ENCODE assay signal across 14 mouse cellular contexts in the genomic region with DNA sequence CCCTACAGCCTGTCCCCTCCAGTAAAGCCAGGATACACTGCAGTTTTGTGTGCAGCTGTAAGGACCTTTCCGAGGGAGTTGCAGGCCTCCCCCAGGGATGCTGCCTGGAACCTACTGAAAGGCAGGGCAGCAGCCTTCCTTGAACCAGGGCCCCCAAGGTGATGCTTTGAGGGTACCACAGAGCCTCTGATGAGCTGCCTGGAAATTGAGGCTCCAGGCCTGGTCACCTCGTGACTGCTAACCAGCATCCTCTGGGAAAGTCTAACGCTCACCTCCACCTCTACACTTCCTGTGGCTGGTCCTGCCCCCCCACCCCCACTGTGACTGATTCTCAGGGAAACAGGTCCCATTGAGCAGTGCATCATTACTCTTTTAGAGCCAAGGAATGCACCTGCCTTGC. TPM values are rescaled to one million over a fixed set of nuclear protein-coding genes. Genes with fewer than 3 reads are reported as not detected.
DNase-seq lines count a peak whose midpoint lies in the region; ATAC-seq and TF ChIP-seq lines count a peak whose summit lies in the region.
"Had no signal": no experiment of that assay in that cellular context is flagged by ENCODE, and none has a peak within 500 bp of the region (broad histone marks: within the 10 kb centered on the region; RNA-seq: fewer than 3 reads in every experiment).

No protein-coding gene starts in this region.

- no peak for ATAC-seq in hindbrain, embryonic 12.5 days (ENCODE audit: low FRiP score)
- no peak for ATAC-seq in midbrain, embryonic 15.5 days (replicated peaks)
- no peak for ATAC-seq in lung, postnatal 0 days
- ATAC-seq: inflammation-experienced regulatory T-cells, adult 6 months had no signal

- TF ChIP-seq EP300 in lung, postnatal 0 days (IDR thresholded peaks at IDR 0.05), result no peak

- TF ChIP-seq POLR2A in cerebellum, adult 2 months (IDR thresholded peaks at IDR 0.05; ENCODE audit: borderline replicate concordance, insufficient read depth, low read length), result no peak
- no peak for TF ChIP-seq POLR2A in cortical plate, adult 2 months (IDR thresholded peaks at IDR 0.05; ENCODE audit: extremely low read depth, insufficient read depth, low read length)

- H3K9ac ChIP-seq in hindbrain, embryonic 12.5 days, result peak overlapping the region; percentile 9
- peak overlapping the region; percentile 13; the same call in 1 of the 2 replicates for H3K9ac ChIP-seq in midbrain, embryonic 15.5 days
- H3K9ac ChIP-seq in lung, postnatal 0 days (replicated peaks; ENCODE audit: low read depth), result no peak overlapping the region
- H3K9ac ChIP-seq: heart, embryonic 15.5 days; liver, embryonic 15.5 days had no signal

- 5% methylated on average over 3 of the region's 3 CpGs for WGBS in cerebellum, adult 2 months
- 60% methylated on average over 3 of the region's 3 CpGs for WGBS in hindbrain, embryonic 12.5 days
- WGBS in midbrain, embryonic 15.5 days, result 54% methylated on average over 3 of the region's 3 CpGs
- WGBS in lung, postnatal 0 days, result 38% methylated on average over 3 of the region's 3 CpGs

- peak overlapping the region; percentile 98 for H3K4me2 ChIP-seq in hindbrain, embryonic 12.5 days (replicated peaks)
- peak overlapping the region; percentile 98 for H3K4me2 ChIP-seq in midbrain, embryonic 15.5 days
- no peak overlapping the region for H3K4me2 ChIP-seq in lung, postnatal 0 days (replicated peaks; ENCODE audit: low read depth, low read length)
- H3K4me2 ChIP-seq: liver, embryonic 15.5 days had no signal

- no peak for TF ChIP-seq CTCF in cerebellum, adult 2 months (IDR thresholded peaks at IDR 0.05; ENCODE audit: borderline replicate concordance, insufficient read depth, low read depth, low read length)
- no peak for TF ChIP-seq CTCF in cortical plate, adult 2 months (IDR thresholded peaks at IDR 0.05; ENCODE audit: extremely low read depth, insufficient read depth, low read length)
- no peak for TF ChIP-seq CTCF in lung, postnatal 0 days (IDR thresholded peaks at IDR 0.05)

- no peaks in the 10 kb centered on the region for H3K27me3 ChIP-seq in cerebellum, adult 2 months (ENCODE audit: control insufficient read depth, insufficient read depth, low read length)
- peaks cover 94% of the 10 kb centered on the region for H3K27me3 ChIP-seq in hindbrain, embryonic 12.5 days
- peaks cover 28% of the 10 kb centered on the region for H3K27me3 ChIP-seq in midbrain, embryonic 15.5 days (replicated peaks)
- H3K27me3 ChIP-seq in lung, postnatal 0 days (replicated peaks; ENCODE audit: insufficient read depth, low read length), result peaks cover 52% of the 10 kb centered on the region

- H3K4me3 ChIP-seq in cerebellum, adult 2 months (replicated peaks; ENCODE audit: insufficient read depth, low read depth, low read length), result peak overlapping the region; percentile 98
- peak overlapping the region; percentile 76 for H3K4me3 ChIP-seq in cortical plate, adult 2 months (ENCODE audit: insufficient read depth, low read length)
- peak overlapping the region; percentile 66 for H3K4me3 ChIP-seq in hindbrain, embryonic 12.5 days
- peak overlapping the region; percentile 76 for H3K4me3 ChIP-seq in midbrain, embryonic 15.5 days
- H3K4me3 ChIP-seq in lung, postnatal 0 days (ENCODE audit: low read depth, low read length), result no peak overlapping the region
- H3K4me3 ChIP-seq: liver, embryonic 15.5 days had no signal

- H3K9me3 ChIP-seq in hindbrain, embryonic 12.5 days (replicated peaks), result no peaks in the 10 kb centered on the region
- H3K9me3 ChIP-seq in midbrain, embryonic 15.5 days, result no peaks in the 10 kb centered on the region
- no peaks in the 10 kb centered on the region for H3K9me3 ChIP-seq in lung, postnatal 0 days (ENCODE audit: low read length)
- H3K9me3 ChIP-seq: heart, embryonic 15.5 days; liver, embryonic 15.5 days had no signal

- peak; percentile 54 to 69 for DNase-seq in cerebellum, adult 2 months
- DNase-seq in cerebellum, adult 11-12 months, result no peak
- DNase-seq in lung, postnatal 0 days (ENCODE audit: low spot score), result no peak
- no peak for DNase-seq in layer of hippocampus, adult 18-20 months (ENCODE audit: low spot score in 2 of 2)
- no peak for DNase-seq in testis, postnatal 14 days (ENCODE audit: low spot score)
- DNase-seq: adrenal gland, adult 8-10 months; lung, postnatal 36 days; thymus, adult 2 months had no signal

- no peaks in the 10 kb centered on the region for H3K36me3 ChIP-seq in hindbrain, embryonic 12.5 days
- no peaks in the 10 kb centered on the region for H3K36me3 ChIP-seq in midbrain, embryonic 15.5 days (replicated peaks)
- no peaks in the 10 kb centered on the region for H3K36me3 ChIP-seq in lung, postnatal 0 days (ENCODE audit: insufficient read depth, low read length)
- H3K36me3 ChIP-seq: heart, embryonic 15.5 days; liver, embryonic 15.5 days had no signal

- H3K4me1 ChIP-seq in cerebellum, adult 2 months (ENCODE audit: control insufficient read depth, insufficient read depth, low read length), result peaks cover 33% of the 10 kb centered on the region
- no peaks in the 10 kb centered on the region; the same call in 1 of the 2 replicates for H3K4me1 ChIP-seq in cortical plate, adult 2 months (ENCODE audit: control insufficient read depth, insufficient read depth, low read length)
- peaks cover 69% of the 10 kb centered on the region for H3K4me1 ChIP-seq in hindbrain, embryonic 12.5 days
- H3K4me1 ChIP-seq in midbrain, embryonic 15.5 days, result peaks cover 55% of the 10 kb centered on the region
- peaks cover 30% of the 10 kb centered on the region for H3K4me1 ChIP-seq in lung, postnatal 0 days (ENCODE audit: insufficient read depth, low read depth, low read length)

- H3K27ac ChIP-seq in cerebellum, adult 2 months (ENCODE audit: insufficient read depth, low read length), result peak overlapping the region; percentile 95
- H3K27ac ChIP-seq in cortical plate, adult 2 months (ENCODE audit: insufficient read depth, low read length), result peak overlapping the region; percentile 85; the same call in 1 of the 2 replicates
- no peak overlapping the region for H3K27ac ChIP-seq in hindbrain, embryonic 12.5 days
- H3K27ac ChIP-seq in midbrain, embryonic 15.5 days, result no peak overlapping the region
- no peak overlapping the region for H3K27ac ChIP-seq in lung, postnatal 0 days (ENCODE audit: low read length)
- H3K27ac ChIP-seq: heart, embryonic 15.5 days; liver, embryonic 15.5 days had no signal

RNA-seq across cellular contexts. Expression of a gene that starts 2.3 kb away (rescaled TPM):
- 200 and 249 TPM in 2 replicates for polyA plus RNA-seq in cerebellum, adult 2 months (2012; rRNA removed)
- polyA plus RNA-seq in cortical plate, adult 2 months (2012; rRNA removed), result 118 and 134 TPM in 2 replicates
- polyA plus RNA-seq in hindbrain, embryonic 12.5 days (2016; fragmentation: Nextera tagmentation; extraction: Ambion mirVana), result 14.8 and 15.2 TPM in 2 replicates
- polyA plus RNA-seq in midbrain, embryonic 15.5 days (2015; fragmentation: Nextera tagmentation; extraction: Ambion mirVana), result 13.6 and 13.7 TPM in 2 replicates
- polyA plus RNA-seq in lung, postnatal 0 days (2015; fragmentation: Nextera tagmentation; extraction: Ambion mirVana), result 1.7 and 2.1 TPM in 2 replicates
- total RNA-seq in layer of hippocampus, adult 18-20 months (2021), result 100 to 1,000 TPM; 492 to 504 TPM
- polyA plus RNA-seq: inflammation-experienced regulatory T-cells, adult 6 months; liver, embryonic 15.5 days had no signal

RNA-seq across cellular contexts. Expression of a gene that starts 54.1 kb away (rescaled TPM):
- 15.4 and 16.4 TPM in 2 replicates for polyA plus RNA-seq in cerebellum, adult 2 months (2012; rRNA removed)
- polyA plus RNA-seq in cortical plate, adult 2 months (2012; rRNA removed), result 21.1 and 24.4 TPM in 2 replicates
- polyA plus RNA-seq in hindbrain, embryonic 12.5 days (2016; fragmentation: Nextera tagmentation; extraction: Ambion mirVana), result 22.2 and 24.9 TPM in 2 replicates
- polyA plus RNA-seq in midbrain, embryonic 15.5 days (2015; fragmentation: Nextera tagmentation; extraction: Ambion mirVana), result 20.7 and 22.2 TPM in 2 replicates
- polyA plus RNA-seq in lung, postnatal 0 days (2015; fragmentation: Nextera tagmentation; extraction: Ambion mirVana), result 10.2 and 10.3 TPM in 2 replicates
- 10 to 100 TPM; 34.7 to 36.2 TPM for total RNA-seq in layer of hippocampus, adult 18-20 months (2021)

RNA-seq across cellular contexts. Expression of a gene that starts 57.4 kb away (rescaled TPM):
- 43.6 and 45.0 TPM in 2 replicates for polyA plus RNA-seq in cerebellum, adult 2 months (2012; rRNA removed)
- polyA plus RNA-seq in cortical plate, adult 2 months (2012; rRNA removed), result 35.2 and 36.0 TPM in 2 replicates
- polyA plus RNA-seq in hindbrain, embryonic 12.5 days (2016; fragmentation: Nextera tagmentation; extraction: Ambion mirVana), result 17.4 and 18.3 TPM in 2 replicates
- 13.1 and 14.6 TPM in 2 replicates for polyA plus RNA-seq in midbrain, embryonic 15.5 days (2015; fragmentation: Nextera tagmentation; extraction: Ambion mirVana)
- polyA plus RNA-seq in lung, postnatal 0 days (2015; fragmentation: Nextera tagmentation; extraction: Ambion mirVana), result 5.3 and 5.6 TPM in 2 replicates
- total RNA-seq in layer of hippocampus, adult 18-20 months (2021), result 10 to 100 TPM; 56.0 to 61.1 TPM

Comparison
In these comparisons a context has a peak if more than half of its experiments do, and no peak if none do; other contexts are left out.
1. DNase-seq: peak in cerebellum, adult 2 months (2 of 2); none in cerebellum, adult 11-12 months (single experiment), lung, postnatal 0 days (single experiment), layer of hippocampus, adult 18-20 months (0 of 2) and testis, postnatal 14 days (single experiment).
2. H3K27ac ChIP-seq: peak in cerebellum, adult 2 months (single experiment) and cortical plate, adult 2 months (single experiment); none in hindbrain, embryonic 12.5 days (single experiment), midbrain, embryonic 15.5 days (single experiment) and lung, postnatal 0 days (single experiment).